Mouse (Mus musculus): ENCODE measurements around the gene Fam171a2.

Fam171a2 gene

DNA sequence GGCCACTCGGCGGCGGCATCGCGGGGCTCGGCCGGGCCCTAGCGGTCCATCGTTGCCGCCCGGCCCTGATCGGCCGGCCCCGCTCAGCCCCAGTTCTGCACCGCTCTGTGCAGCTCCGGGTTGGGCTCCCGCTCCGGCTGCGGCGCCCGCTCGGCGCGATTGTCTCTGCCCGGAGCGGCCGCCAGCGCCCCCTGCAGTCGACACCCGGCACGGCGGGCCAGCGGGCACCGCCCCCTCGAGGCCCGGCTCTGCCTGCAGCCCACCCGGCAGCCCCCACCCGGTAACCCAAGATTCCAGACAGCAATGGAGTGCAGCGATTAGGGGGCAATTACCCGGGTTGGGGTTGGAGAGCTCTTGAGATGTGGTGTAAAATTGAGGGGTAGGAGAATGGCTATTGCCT lies at the start of gene Fam171a2:
Gene Fam171a2, minus strand, starts transcription at position 186 of the 400 bp plus-strand sequence.
- DNase-seq (ENCODE audit: low spot score) = no peak

DNA sequence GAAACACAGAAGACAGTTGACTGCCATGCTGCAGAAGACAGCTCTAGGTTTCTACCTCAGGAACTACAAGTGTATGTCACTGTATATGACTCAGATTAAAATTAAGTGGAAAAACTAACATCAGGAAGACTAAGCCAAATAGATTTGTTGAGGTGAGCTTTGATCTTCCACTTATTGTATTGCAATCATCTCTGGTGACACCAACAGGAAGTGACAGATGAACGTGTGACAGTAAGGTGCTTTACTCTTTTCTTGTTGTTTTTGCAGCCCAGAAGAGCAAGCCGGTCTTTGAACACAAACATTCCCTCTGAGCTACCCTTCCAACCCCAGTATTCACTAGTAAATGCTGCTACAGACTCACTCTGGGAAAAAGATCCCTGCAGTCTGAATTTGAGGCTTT lies 49.2 kb upstream of the Fam171a2 start:
- DNase-seq (ENCODE audit: low spot score) = no peak

- DNase-seq (ENCODE audit: low spot score) = no peak
Measured at GRCm38 (mm10) chr11:102496206-102496605, 48.7 kb upstream of the Fam171a2 start.

- no peak for DNase-seq (ENCODE audit: low spot score)
Measured at GRCm38 (mm10) chr11:102495742-102496141, 48.3 kb upstream of the Fam171a2 start.

DNA sequence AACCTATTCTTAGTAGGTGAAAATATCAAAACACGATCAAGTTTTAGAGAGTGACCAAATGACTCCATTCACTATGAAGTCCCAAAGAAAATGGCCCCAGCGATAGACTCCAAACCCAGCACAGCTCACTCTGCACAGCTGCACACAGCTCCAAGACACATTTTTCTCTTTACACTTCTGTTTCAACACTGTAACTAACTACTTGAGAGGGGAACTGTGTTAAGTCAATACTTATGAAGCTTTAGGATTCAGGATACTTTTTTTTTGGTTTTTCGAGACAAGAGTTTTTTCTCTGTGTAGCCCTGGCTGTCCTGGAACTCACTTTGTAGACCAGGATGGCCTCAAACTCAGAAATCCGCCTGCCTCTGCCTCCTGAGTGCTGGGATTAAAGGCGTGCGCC lies 47.6 kb upstream of the Fam171a2 start:
- DNase-seq (ENCODE audit: low spot score) = no peak

GRCm38 (mm10) chr11:102494063-102494650 lies 46.7 kb upstream of the Fam171a2 start:
- no peak for DNase-seq (ENCODE audit: low spot score)

DNA sequence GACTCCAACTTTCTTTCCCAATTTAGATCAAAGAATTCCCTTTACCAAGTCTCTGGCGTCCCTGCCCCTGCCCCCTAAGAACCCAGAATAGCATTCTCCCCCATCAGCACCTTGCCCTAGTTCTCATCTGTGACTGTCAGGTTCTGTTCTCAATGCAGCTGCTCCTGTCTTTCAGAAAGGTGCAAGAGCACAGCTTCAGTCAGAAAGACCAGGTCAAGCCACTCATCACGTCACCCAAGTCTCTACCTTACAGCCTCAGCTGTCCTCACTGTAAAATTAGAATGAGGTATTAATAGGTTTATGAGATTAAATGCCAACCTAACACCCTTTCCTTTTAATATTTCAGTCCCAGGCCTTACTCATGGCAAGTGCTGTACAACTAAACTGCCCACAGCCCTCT lies 45.8 kb upstream of the Fam171a2 start:
- DNase-seq (ENCODE audit: low spot score) = no peak

GRCm38 (mm10) chr11:102487901-102488300 lies 40.4 kb upstream of the Fam171a2 start:
- DNase-seq (ENCODE audit: low spot score) = no peak

DNA sequence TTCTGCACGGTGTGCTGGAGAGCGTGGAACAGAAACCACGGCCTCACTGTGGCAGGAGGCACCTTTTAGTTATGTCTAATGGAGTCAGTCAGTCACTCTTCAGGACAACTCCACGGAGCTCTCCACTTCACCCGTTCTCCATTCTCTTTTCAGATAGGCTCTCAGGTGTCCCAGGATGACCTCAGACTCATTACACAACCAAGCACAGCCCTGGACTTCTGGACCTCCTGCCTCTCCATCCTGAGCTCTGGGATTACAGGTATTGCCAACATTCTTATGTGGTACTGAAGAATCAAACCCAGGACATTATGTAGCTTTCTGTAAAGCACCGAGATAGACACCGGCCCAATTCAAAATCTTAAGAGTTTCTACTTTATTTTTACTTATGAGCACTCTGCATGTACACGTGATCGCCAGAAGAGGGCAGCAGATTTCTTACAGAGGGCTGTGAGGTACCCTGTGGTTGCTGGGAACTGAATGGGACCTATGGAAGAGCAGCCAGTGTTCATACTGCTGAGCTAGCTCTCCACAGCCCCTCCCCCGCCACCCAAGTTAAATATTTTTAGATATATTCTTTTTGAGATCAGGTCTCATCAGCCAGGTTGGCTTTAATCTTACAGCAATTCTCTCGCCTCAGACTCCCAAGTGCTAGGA lies 39.4 kb upstream of the Fam171a2 start:
- no peak for DNase-seq (ENCODE audit: low spot score)

- DNase-seq (ENCODE audit: low spot score) = no peak
Measured at GRCm38 (mm10) chr11:102481779-102482178, 34.3 kb upstream of the Fam171a2 start.

DNA sequence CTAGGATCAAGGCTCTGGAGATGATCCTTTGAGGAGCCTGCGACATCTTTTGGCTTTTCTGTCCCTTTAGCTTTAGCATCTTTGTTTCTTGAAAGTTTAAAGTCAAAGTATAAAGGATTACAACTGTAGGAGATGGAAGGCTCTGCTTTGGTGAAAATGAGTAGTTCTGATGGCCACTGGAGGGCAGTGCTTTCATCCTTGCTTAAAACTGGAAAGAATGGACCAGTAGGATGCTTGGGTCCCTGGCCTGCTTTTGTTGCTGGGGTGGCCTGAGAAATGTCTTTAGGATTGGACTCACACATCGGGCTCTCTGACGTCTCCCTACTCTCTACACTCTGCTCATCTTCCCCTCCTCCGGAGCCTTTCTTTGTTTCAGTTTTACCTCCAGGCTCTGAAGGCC lies 33.4 kb upstream of the Fam171a2 start:
- no peak for DNase-seq (ENCODE audit: low spot score)

- no peak for DNase-seq (ENCODE audit: low spot score)
Measured at GRCm38 (mm10) chr11:102480111-102480510, 32.6 kb upstream of the Fam171a2 start.

DNA sequence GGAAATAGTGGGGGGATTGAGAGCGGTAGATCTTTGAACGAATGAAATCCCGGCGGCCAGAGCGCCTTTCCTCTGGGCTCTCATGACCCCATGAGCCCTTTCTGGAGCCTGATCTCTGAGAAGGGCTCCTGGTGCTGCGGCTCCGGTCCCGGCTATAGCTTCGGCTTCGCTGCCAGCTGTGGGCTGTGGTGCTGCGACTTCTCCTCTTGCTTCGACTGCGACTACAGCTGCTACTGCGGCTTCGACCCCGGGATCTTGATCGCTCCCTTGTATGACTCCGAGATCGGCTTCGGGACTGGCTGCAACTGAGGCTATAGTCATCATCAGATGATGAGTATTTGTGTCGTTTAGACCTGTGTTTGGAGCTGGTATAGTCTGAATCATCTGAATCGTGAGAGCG lies 32.1 kb upstream of the Fam171a2 start:
- no peak for DNase-seq (ENCODE audit: low spot score)

DNA sequence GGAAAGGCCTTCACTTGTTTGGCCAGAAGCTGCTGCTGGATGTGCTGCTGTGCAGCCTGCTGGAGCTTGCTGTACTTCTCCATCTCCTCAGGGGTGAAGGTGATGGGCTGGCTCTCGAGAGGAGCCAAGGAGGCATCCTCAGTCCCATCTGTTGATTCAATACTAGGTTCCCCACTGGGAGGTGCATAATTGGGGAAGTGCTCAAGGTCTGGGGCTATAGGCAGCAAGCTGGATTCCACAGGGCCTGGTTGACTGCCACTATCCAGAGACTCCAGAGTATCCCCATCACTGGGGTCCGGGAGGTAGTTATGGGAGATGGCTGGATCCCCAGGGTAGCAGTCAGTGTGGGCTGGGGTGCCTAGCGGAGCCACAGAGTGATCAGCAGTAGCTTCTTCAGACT lies 31.2 kb upstream of the Fam171a2 start:
- DNase-seq (ENCODE audit: low spot score) = no peak

DNA sequence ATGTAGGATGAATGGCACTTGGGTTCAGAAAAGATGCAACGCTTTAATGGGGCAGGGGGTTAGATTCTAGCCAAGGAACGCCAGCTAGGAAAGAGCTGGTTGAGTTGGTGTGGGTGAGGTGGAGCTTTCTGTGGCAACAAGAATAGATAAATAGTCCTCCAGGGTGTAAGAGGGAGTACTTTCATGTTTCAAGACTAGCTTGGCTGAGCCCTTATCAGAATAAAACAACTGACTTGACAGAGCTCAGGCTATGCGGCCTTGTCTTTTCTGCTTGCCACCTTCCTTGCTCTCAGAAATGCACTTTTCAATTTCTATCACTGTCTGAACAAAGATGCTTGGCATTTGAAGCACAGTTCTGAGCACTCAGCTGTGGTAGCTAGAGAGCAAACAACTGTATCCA lies 27.5 kb upstream of the Fam171a2 start:
- DNase-seq (ENCODE audit: low spot score) = no peak

- DNase-seq (ENCODE audit: low spot score) = no peak
Measured at GRCm38 (mm10) chr11:102469648-102470357, 22.3 kb upstream of the Fam171a2 start, which contains the start of gene Itga2b. Gene Itga2b (minus strand): TSS chr11:102470122.

GRCm38 (mm10) chr11:102467041-102467631 lies 19.7 kb upstream of the Fam171a2 start:
- peak; percentile 98 for DNase-seq (ENCODE audit: low spot score)

- peak; percentile 69 for DNase-seq (ENCODE audit: low spot score)
Measured at GRCm38 (mm10) chr11:102465713-102466436, 18.4 kb upstream of the Fam171a2 start.

DNA sequence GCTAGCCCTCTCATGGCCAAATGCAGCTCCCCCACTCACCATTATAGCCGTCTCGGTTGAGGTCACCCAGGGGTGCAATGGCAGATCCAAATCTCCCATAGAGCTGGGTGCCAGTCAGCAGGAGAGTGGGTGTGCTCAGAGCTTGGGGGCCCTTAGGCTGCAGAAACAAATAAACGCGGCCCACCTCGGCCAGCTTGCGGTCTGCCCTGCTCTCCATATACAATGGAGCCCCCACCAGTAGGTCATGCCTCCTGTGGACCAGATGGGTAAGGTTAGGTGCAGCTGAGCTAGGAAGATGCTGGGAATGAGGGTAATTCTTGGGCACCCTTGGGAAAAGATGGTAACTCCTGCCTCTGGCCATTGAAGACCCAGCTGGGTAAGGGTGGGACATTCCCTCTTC lies 17.4 kb upstream of the Fam171a2 start:
- DNase-seq (ENCODE audit: low spot score) = no peak

DNA sequence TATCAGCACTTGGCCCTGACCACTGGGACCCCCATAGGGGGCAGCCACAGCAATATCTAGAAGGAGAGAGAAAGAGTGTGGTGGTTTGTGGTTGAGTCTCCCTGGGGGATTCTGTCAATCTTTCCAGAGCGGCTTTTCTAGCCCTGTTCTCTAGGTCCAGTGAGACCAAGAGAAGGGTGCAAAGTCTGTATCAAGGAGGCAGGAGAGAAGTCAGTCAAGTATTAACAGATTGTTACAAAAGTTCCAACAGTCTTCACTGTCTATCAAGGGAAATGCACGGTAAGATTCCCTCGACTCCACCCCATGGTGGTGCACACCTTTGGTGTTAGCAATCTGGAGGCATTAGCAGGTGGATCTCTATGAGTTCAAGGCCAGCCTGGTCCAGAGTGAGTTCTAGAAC lies 14.3 kb upstream of the Fam171a2 start:
- DNase-seq (ENCODE audit: low spot score) = no peak

DNA sequence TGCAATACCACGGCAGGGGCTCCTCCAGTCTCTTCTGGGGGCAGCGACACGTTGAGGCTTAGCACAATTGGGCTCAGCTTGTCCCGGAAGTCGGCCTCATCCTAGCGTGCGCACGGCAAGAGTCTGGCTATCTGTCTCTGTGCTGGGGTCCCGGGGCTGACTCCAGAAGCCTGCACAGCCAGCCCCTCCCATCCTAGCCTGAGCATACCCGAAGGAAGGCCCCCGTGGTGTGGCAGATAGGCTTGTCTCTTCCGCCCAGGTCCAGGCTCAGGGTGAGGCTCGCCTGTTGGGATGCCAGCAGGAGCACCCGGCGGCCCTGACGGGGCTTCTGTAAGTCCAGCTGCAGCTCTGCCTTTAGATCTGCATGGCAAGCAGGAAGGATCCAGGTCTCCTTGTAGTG lies 13.1 kb upstream of the Fam171a2 start:
- no peak for DNase-seq (ENCODE audit: low spot score)

DNA sequence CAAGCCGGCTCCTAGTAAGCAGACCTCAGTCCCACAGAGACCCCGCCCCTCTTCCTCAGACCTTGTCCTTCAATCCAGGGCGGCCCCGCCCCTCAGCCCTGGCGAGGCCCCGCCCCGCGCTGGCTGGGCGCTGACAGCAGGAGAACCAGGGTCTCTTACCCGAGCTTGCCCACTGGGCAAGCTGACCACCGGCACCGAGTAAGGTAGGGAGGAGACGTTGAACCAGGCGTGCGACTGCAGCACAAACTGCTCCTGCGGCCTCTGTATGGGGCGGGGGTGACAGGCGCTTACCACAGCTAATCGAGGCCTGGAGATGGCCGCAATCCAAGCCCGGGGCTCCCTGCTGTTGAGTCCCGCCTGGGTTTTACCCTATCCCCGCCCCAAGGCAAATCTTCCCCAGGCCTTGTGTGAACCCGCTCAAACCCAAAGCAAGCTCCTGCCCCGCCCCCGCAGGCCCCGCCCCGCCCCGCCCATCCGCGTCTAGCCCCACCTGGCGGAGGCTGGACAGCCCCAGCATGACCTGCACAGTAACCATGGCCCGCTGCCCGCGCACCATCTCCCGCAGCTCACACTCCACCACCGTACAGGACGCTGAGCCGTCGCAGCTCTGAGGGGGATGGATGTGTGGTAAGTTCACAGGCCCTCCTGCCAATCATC lies 8.4 kb upstream of the Fam171a2 start:
- peak; percentile 74 for DNase-seq (ENCODE audit: low spot score)

Data from ovary, adult 18-20 months (tissue).